Mouse (Mus musculus): ENCODE results near the gene Zic3.

The Zic3 gene

DNA sequence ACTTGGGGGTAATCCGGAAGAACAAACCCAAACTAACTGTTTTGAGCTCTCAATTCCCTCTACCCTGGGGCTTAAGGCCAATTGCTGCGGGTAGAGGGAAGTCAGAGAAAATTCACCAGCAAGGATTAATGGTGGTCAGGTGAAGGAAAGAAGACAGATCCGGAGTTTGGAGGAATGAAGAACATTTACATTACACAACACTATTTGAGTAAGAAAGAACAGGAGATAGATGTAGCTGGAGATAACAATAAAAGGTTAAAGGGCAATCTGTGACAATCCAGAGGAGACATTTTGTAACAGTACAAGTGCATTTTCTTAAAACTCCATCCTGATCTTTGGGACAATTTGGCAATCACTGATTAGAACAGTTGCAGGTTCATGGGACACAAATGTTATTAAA lies 19.4 kb downstream of the Zic3 start:
- DNase-seq (ENCODE audit: low spot score in 2 of 2) = no peak

DNA sequence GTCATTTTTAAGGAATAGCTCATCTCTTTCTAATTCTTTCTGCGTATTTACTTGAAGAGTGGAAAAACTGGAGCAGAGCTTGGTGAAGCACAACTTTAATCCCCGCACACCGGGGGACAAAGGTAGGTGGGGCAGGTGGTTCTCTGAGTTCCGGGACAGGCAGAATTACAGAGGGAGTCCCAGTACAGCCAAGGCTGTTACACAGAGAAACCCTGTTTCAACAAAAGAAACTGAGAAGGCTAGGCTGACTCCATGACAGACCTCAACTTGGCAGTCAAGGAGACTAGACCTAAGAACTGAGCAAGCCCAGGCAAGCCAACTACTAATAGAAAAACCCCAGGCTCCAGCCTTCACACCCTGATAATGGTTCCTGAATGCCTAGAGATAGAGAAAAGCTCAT lies 20.0 kb downstream of the Zic3 start:
- no peak for DNase-seq (ENCODE audit: low spot score in 2 of 2)

Measured in spleen, postnatal 36 days (tissue).